Mouse (Mus musculus): ENCODE results near the gene Pnkp. TPM values are rescaled to one million over a fixed set of nuclear protein-coding genes. Genes with fewer than 3 reads are reported as not detected.

Gene Pnkp
- polyA plus RNA-seq, 1 experiment from 2014 or later: 41.3 TPM

DNA sequence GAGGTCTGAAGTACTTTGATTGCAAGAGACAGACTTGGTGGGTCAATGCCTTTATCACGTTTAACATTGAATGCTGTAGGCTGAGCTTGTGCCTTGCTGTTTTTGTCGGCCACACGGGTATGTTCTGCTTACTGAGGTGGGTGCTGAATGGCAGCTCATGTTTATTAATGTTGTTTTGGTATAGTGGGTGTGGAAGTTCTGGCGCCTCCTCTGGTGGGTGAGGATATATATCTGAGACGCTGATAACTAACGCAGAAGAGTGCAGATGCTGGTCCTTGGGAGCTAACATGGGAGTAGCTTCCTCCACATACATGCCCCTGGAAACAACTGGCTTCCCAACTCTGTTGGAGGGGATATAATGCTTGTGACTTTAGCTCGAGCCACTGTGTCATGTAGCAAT is 33.5 kb upstream of the Pnkp start:
- H3K4me2 ChIP-seq (replicated peaks; ENCODE audit: low read depth, low read length): no peak overlapping the region
- H3K9ac ChIP-seq (replicated peaks; ENCODE audit: low read depth): no peak overlapping the region
- no peak overlapping the region for H3K4me3 ChIP-seq (ENCODE audit: low read depth, low read length)
- DNase-seq (ENCODE audit: low spot score) (no peak), ATAC-seq (no peak)
- H3K4me1 ChIP-seq (ENCODE audit: insufficient read depth, low read depth, low read length): peaks cover 7% of the 10 kb centered on the region; the same call in 1 of the 2 replicates
- no peaks in the 10 kb centered on the region for H3K27me3 ChIP-seq (replicated peaks; ENCODE audit: insufficient read depth, low read length)
- WGBS: 45% methylated on average over 7 of the region's 7 CpGs
- H3K36me3 ChIP-seq (ENCODE audit: insufficient read depth, low read length): no peaks in the 10 kb centered on the region
- no peak overlapping the region for H3K27ac ChIP-seq (ENCODE audit: low read length)
- TF ChIP-seq EP300 (IDR thresholded peaks at IDR 0.05) (no peak), CTCF (IDR thresholded peaks at IDR 0.05) (peak; percentile 38)
- no peaks in the 10 kb centered on the region for H3K9me3 ChIP-seq (ENCODE audit: low read length)

DNA sequence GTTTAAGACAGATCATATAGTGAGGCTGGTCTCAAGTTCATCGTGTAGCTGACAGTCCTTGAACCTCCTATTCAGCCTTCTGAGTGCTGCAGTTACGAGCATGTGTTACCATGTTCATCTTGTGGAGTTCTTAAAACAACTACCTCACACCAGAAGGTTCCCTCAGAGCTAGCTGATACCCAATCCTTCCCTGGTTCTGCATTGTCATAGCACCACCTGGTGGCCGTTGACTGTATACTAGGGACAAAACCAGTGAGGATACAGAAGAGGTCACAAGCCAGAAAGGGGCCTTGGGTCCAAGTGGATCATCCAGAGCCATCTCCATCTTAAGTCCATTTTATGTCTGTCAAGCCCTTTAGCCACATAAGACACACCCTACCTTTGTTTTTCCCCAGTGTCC is 32.1 kb upstream of the Pnkp start:
- H3K27me3 ChIP-seq (replicated peaks; ENCODE audit: insufficient read depth, low read length): no peaks in the 10 kb centered on the region
- no peak overlapping the region for H3K27ac ChIP-seq (ENCODE audit: low read length)
- H3K36me3 ChIP-seq (ENCODE audit: insufficient read depth, low read length): peaks cover 12% of the 10 kb centered on the region
- H3K9ac ChIP-seq (replicated peaks; ENCODE audit: low read depth): no peak overlapping the region
- DNase-seq (ENCODE audit: low spot score): peak; percentile 87
- H3K4me2 ChIP-seq (replicated peaks; ENCODE audit: low read depth, low read length): no peak overlapping the region
- no peaks in the 10 kb centered on the region for H3K4me1 ChIP-seq (ENCODE audit: insufficient read depth, low read depth, low read length)
- TF ChIP-seq EP300 (IDR thresholded peaks at IDR 0.05): no peak
- TF ChIP-seq CTCF (IDR thresholded peaks at IDR 0.05): peak; percentile 94
- no peak overlapping the region for H3K4me3 ChIP-seq (ENCODE audit: low read depth, low read length)
- no peaks in the 10 kb centered on the region for H3K9me3 ChIP-seq (ENCODE audit: low read length)
- ATAC-seq: peak; percentile 77
- WGBS: 12% methylated on average over 3 of the region's 3 CpGs

DNA sequence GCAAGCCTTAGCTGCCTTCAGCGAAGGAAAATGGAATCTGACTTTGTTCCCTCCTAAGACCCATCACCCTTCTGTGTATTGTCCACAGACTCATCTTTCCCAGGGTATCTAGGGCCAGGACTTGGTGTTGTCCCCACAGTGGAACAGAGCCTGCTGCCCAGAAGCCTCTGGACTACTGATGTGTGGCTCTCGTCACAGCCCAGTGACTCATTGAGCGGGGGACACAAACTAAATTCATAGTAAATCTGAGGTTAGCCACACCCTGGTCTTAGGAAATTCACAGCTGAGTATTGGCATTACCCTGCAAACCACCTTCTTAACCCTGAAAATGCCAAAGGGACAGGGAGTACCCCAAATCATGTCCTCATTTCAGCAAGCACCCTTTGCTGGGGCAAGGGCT is 30.2 kb upstream of the Pnkp start:
- Histone ChIP-seq H3K4me3 (ENCODE audit: low read depth, low read length) (no peak overlapping the region), H3K9me3 (ENCODE audit: low read length) (no peaks in the 10 kb centered on the region), H3K4me2 (replicated peaks; ENCODE audit: low read depth, low read length) (no peak overlapping the region), H3K27me3 (replicated peaks; ENCODE audit: insufficient read depth, low read length) (no peaks in the 10 kb centered on the region), H3K36me3 (ENCODE audit: insufficient read depth, low read length) (peaks cover 23% of the 10 kb centered on the region), H3K27ac (ENCODE audit: low read length) (no peak overlapping the region), H3K4me1 (ENCODE audit: insufficient read depth, low read depth, low read length) (no peaks in the 10 kb centered on the region), H3K9ac (replicated peaks; ENCODE audit: low read depth) (no peak overlapping the region)
- DNase-seq (ENCODE audit: low spot score) (no peak), ATAC-seq (no peak)
- TF ChIP-seq CTCF (IDR thresholded peaks at IDR 0.05) (no peak), EP300 (IDR thresholded peaks at IDR 0.05) (no peak)
- 72% methylated on average over 3 of the region's 3 CpGs for WGBS

DNA sequence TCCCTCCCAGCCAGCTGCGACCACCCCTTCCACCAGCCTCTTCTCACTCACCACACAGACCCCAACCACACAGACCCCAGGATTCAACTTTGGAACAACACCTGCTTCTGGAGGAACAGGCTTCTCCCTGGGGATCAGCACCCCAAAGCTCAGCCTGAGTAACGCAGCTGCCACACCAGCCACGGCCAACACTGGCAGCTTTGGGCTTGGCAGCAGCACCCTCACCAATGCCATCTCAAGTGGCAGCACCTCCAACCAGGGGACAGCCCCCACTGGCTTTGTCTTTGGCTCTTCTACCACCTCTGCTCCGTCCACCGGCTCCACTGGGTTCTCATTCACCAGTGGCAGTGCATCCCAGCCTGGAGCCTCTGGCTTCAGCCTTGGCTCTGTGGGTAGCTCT is 28.2 kb upstream of the Pnkp start:
- no peak overlapping the region for H3K27ac ChIP-seq (ENCODE audit: low read length)
- ATAC-seq: no peak
- no peak overlapping the region for H3K4me3 ChIP-seq (ENCODE audit: low read depth, low read length)
- H3K4me1 ChIP-seq (ENCODE audit: insufficient read depth, low read depth, low read length): peaks cover 2% of the 10 kb centered on the region; the same call in 1 of the 2 replicates
- TF ChIP-seq EP300 (IDR thresholded peaks at IDR 0.05) (no peak), CTCF (IDR thresholded peaks at IDR 0.05) (no peak)
- no peak overlapping the region for H3K9ac ChIP-seq (replicated peaks; ENCODE audit: low read depth)
- H3K4me2 ChIP-seq (replicated peaks; ENCODE audit: low read depth, low read length): no peak overlapping the region
- peaks cover 23% of the 10 kb centered on the region for H3K36me3 ChIP-seq (ENCODE audit: insufficient read depth, low read length)
- no peak for DNase-seq (ENCODE audit: low spot score)
- H3K27me3 ChIP-seq (replicated peaks; ENCODE audit: insufficient read depth, low read length): no peaks in the 10 kb centered on the region
- WGBS: 86% methylated on average over 5 of the region's 5 CpGs
- no peaks in the 10 kb centered on the region for H3K9me3 ChIP-seq (ENCODE audit: low read length)

DNA sequence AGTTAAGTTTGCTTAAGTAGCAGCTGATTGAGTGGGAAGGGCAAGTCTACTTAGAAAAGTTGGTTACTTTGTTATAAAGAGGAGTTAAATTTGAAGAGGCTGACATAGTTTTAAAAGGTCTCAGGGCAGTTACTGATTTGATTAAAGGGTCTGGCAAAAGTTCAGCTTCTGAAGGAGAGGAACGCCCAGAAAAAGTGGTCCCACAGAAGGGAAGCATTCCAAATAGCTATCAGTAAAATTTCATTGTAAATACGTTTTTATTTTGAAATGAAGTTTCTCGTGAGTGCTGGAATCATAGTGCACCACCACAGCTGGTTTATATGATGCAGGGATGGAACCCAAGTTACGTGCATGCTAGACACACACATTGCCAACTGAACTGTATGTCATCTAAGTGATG is 24.2 kb upstream of the Pnkp start:
- 39% methylated on average over 4 of the region's 4 CpGs for WGBS
- H3K27ac ChIP-seq (ENCODE audit: low read length): no peak overlapping the region
- no peaks in the 10 kb centered on the region for H3K27me3 ChIP-seq (replicated peaks; ENCODE audit: insufficient read depth, low read length)
- no peaks in the 10 kb centered on the region for H3K9me3 ChIP-seq (ENCODE audit: low read length)
- H3K9ac ChIP-seq (replicated peaks; ENCODE audit: low read depth): no peak overlapping the region
- ATAC-seq: no peak
- peaks cover 6% of the 10 kb centered on the region; the same call in 1 of the 2 replicates for H3K4me1 ChIP-seq (ENCODE audit: insufficient read depth, low read depth, low read length)
- no peak for TF ChIP-seq CTCF (IDR thresholded peaks at IDR 0.05)
- TF ChIP-seq EP300 (IDR thresholded peaks at IDR 0.05): no peak
- DNase-seq (ENCODE audit: low spot score): no peak
- H3K4me3 ChIP-seq (ENCODE audit: low read depth, low read length): no peak overlapping the region
- H3K4me2 ChIP-seq (replicated peaks; ENCODE audit: low read depth, low read length): no peak overlapping the region
- H3K36me3 ChIP-seq (ENCODE audit: insufficient read depth, low read length): peaks cover 23% of the 10 kb centered on the region

DNA sequence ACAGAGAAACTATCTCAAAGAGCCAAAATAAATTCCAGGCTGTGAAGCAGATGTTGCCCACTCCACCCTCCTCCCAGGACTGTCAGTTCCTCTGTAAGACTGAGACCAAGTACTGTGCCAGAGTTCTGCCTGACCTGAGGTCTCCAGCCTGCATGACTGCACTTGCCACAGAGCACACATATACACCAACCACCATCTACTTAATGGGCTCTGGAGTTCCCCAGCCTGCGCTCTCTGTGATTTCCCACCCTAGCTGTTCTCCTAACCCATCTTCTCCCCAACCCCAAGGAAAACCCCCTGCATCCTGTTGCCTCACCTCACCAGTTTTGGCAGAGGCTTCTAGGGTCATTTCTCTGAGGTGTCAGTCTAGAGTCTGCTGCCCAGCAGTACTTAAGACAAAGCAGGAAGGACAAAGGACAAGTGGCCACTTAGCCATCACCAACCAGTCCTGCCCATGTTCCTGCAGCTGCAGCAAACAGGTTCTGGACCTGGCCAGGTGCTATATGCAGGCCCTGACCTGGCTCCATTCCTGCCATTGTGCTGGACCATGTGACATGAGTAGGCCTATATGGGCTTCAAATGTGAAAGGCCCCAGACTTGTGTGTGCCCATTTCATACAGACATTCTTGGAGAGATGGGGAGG is 21.4 kb upstream of the Pnkp start:
- H3K4me1 ChIP-seq (ENCODE audit: insufficient read depth, low read depth, low read length): peaks cover 17% of the 10 kb centered on the region; the same call in 1 of the 2 replicates
- peak; percentile 68 for DNase-seq (ENCODE audit: low spot score)
- WGBS: 78% methylated on average over 1 of the region's 1 CpGs
- no peak for TF ChIP-seq EP300 (IDR thresholded peaks at IDR 0.05)
- no peak for TF ChIP-seq CTCF (IDR thresholded peaks at IDR 0.05)
- H3K4me2 ChIP-seq (replicated peaks; ENCODE audit: low read depth, low read length): no peak overlapping the region
- ATAC-seq: peak; percentile 60
- no peak overlapping the region for H3K9ac ChIP-seq (replicated peaks; ENCODE audit: low read depth)
- H3K27me3 ChIP-seq (replicated peaks; ENCODE audit: insufficient read depth, low read length): no peaks in the 10 kb centered on the region
- H3K27ac ChIP-seq (ENCODE audit: low read length): no peak overlapping the region
- no peaks in the 10 kb centered on the region for H3K9me3 ChIP-seq (ENCODE audit: low read length)
- no peak overlapping the region for H3K4me3 ChIP-seq (ENCODE audit: low read depth, low read length)
- peaks cover 5% of the 10 kb centered on the region; the same call in 1 of the 2 replicates for H3K36me3 ChIP-seq (ENCODE audit: insufficient read depth, low read length)

Data from lung, postnatal 0 days (tissue).